Mouse (Mus musculus): ENCODE results near the gene Ptprd.
"Not testable (repeated sequence)": the region's sequence is repeated elsewhere in the genome, so short reads cannot be mapped to it uniquely, and the experiment has no call there.

Ptprd gene

DNA sequence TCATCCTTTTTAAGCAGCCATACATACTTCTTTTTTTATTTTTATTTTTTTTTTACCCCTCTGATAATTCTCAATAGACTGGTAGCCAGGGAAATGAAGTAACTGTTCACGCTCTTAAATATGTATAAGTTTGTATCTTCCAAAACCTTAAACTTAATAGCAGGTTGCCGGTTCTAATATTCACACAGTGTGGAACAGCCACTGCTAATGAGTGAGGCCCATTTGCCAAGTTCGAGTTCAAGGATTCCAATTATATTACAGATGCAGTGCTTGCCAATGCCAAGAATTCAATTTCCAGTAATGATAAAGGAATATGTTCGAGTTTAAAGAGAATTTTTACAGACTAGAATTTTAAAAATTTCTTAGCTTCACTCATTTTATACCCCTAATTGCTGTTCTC is 322.3 kb downstream of the Ptprd start:
- DNase-seq: no peak

DNA sequence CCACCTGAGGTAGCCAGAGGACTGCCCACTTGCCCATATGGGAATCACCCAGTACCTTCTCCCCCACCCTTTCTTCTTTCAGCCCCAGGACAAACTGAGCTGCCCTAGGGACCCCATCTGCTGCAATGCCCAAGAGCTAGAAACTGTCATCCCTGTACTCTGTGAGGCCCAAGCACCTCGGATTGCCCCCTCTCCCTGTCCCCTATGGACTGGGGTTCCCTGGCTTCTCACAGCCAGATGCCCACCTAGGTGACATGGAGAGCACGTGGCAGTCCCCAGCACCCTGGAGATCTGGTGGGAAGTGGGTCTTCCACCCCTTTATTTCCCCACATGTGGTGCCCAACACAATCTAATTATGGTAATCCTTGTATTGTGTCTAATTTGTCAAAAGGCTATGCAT is 331.5 kb downstream of the Ptprd start:
- DNase-seq: peak in 1 of 2 experiments; percentile 2

DNA sequence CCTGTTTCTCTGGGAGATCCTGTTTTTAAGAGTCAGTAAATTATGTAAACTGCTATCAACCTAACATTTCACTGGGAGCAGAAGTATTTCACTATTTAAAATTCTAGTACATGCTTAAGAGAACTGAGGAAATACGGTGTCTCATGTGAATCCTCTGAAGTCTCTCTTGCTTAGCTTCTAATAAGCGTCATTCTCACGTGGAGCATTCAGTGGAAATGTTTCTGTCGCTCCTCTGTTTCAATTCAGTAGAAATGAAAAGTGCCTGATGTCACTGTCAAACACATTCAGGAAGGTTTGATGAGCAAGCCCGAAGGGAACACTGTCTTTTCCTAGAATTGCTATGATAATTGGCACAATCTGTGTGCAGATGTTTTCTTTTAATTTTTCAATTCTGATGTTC is 350.5 kb downstream of the Ptprd start:
- no peak for DNase-seq

DNA sequence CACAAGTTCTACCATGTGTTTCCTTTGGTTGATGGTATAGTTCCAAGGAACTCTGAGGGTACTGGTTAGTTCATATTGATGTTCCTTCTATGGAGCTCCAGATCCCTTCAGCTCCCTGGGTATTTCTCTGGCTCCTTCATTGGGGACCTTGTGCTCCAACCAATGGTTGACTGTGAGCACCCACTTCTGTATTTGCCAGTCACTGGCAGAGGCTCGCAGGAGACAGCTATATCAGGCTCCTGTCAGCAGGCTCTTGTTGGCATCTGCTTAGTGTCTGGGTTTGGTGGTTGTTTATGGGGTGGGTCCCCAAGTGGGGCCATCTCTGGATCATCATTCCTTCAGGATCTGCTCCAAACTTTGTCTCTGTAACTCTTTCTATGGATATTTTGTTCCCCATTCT is 414.4 kb downstream of the Ptprd start:
- not testable (repeated sequence) for DNase-seq

DNA sequence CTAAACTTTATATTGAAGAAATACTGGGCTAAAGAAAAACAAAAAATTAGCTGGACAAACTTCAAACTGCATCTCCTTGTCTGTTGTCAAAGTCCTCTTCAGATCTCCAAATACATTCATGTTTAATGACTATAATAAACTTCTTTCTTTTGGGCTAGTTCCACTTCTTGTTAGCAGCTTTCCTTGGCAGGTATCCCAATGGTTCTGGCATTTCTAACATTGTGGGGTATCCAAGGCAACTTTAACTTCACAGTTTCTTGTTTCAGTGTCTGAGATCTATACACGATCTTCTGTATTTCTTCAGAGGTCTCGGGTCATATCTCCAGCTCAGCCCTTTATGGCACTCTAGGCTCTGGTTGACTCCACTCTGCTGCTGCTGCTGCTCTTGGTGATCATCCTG is 434.5 kb downstream of the Ptprd start:
- no peak for DNase-seq

DNA sequence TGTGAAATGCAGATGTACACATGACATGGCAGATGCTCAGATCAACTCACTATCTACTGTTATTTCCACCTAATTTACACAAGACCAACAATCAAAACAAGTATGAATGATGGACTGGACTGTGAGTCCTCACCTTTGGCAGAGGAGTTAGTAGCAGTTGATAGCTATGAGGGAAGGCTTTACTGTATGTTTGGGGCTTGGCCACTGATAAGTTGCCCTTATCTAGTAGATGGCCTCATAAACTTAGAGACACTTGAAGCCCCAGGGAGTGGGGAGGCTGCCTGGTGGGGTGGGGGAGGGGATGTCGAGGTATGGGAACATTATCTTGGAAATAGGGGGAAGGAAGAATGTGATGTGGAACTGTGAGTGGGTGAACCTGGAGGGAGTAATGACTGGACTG is 448.0 kb downstream of the Ptprd start:
- no peak for DNase-seq

DNA sequence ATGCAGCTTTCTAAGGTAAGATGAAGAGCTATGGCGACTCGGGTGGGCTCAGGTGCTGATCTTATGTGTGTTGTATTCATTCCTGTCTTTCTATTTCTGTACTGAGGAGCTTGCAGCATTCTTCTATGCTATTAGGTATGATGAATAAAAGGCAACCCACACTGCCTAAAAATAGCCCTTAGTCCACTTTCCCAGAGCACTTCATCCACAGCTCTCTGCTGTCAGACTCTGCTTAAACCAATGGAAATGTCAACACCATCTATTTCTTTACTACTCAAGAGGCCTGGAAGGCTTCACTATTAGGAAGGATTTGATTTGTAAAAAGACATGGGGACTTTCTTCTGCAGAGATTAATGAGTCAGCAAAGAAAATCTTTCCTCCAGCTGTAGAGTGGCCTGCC is 468.4 kb downstream of the Ptprd start:
- DNase-seq: no peak

DNA sequence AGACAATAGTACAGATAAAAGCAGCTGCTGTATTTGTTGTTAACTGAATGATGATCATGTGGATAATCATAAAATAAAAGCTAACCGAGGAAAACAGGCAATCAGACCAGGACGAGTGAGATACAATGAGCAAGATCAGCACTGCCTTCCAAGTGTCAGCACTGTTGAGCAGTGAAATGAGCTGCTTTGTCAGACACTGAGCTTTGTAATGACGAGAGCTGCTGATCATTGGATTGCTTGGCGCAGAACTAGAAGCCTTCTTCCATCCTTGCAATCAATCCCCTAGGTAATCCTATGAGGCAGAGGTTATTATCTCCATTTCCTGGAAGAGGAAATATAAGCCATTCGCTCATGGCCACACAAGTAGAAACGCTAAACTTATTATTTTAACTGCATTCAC is 489.9 kb downstream of the Ptprd start:
- no peak for DNase-seq

DNA sequence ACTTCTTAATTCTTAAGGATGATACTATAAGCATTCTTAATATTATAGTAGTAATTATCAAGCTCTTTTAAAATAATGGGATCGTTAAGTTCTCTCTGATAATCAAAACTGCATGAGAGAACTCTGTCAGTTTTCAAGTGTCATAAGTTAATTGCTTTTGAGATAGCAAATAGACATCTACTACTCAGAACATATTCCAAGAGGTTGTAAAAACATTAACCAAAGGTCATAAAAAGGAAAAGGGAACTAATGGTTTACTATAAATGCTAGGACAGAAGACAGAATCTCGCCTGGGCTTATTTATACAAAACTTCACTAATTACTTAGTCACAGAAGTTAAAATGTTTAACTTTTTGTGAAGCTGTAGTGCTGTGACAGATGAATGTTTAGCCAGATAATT is 494.0 kb downstream of the Ptprd start:
- no peak for DNase-seq

DNA sequence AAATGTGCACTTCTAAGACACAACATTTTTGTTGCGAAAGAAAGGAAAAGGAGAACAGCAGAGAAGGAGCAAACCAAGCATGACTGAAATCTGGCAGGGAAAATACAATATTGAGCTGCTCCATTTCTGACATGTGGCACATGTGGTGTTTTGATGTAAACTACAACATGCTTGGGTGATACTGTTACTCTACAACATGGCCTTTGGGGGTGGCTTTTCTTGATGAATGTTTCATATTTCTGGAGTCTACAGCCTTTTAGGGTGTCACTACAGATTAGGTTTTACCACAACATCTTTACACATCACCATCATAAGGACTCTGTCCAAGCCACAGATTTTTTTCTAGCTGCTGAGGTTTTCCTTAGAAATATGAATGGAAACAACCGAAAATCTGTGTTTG is 501.5 kb downstream of the Ptprd start:
- no peak for DNase-seq

DNA sequence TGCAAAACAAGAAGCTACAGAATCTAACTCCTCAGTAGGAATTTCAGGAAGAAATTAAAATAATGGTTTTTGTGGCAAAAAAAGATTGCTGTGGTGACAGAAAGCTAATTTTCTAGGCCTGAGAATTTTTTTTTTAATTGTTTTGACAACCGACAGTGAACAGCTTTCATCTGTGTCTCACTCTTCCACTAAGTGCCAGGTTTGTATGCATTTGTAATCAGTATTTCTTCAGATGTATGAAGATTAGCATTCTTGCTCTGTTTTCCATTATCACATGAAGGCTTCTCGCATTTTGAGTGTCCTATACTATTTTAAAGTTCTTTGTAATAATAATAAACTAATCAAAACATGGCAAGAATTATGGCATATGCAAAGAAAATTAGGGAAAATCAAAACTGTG is 513.5 kb downstream of the Ptprd start:
- DNase-seq: no peak

DNA sequence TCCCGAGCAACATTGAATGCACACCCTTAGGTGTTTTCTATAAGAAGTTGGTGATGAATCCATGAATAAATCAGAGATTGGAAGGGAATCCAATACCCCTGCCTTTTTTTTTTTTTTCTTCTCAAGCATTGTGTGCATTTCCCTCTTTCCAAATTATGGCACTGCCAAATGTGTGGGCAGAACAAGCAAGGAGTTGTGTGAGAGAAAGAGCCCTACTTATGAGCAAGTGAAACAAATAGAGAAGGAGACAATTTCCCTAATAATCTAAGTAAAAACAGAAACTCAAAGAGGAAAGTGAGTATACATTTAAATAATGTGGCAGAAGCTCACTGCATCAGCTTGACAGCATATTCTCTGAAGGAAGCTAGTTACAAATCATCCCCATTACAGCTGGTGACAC is 536.0 kb downstream of the Ptprd start:
- DNase-seq: no peak

DNA sequence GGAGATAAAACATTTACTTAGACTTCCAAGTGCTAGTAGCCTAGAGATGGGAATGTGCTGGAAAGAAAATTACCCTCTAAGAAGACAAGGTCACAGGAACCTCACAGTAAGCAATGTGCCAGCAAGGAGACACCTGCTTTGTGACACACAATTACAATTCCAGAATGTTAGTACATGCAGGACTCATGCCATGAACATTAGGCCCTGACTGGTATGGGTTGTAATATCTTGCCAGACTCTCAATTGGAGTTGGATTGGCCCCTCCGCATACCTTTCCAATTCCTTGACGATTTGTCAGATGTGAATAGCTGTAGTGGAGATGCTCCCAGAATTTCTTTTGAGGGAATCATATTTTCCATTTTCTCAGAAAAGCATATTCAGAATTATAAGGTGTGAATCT is 547.0 kb downstream of the Ptprd start:
- DNase-seq: no peak

DNA sequence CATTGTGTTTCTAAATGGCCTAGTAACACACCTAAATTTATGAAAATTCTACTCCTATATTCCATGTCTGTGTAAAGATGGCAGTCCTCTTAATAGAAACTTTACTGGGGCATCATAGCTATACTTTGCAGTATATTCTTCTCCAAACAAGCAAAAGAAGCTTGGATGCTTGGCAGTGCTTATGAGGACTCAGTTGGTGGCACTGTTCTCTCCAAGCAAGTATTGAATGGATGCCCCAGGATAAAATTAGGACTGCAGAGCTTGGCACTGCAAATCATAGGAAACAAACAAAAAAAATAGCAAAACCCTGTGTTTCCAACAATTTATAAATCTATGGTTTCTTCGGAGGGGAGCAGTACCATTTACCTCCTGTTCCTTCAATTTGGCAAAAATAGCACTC is 549.5 kb downstream of the Ptprd start:
- no peak for DNase-seq

DNA sequence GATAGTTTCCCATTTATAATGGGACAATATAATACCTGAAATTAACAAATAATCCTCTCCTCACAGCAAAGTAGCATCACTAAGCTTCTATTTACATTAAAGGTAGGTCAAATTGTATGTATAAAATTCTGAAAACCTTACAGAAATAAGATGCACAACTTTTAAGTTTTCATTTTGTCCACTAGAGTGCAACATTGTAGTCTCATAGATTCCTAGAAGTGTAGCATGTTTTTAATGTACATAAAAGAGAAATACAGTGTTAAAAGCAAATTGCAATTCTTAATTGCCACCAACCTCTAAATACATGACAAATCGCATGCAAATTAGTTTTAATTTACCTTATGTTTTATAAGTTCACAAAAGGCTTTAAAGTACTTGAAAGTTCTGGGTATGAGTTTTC is 556.1 kb downstream of the Ptprd start:
- no peak for DNase-seq

DNA sequence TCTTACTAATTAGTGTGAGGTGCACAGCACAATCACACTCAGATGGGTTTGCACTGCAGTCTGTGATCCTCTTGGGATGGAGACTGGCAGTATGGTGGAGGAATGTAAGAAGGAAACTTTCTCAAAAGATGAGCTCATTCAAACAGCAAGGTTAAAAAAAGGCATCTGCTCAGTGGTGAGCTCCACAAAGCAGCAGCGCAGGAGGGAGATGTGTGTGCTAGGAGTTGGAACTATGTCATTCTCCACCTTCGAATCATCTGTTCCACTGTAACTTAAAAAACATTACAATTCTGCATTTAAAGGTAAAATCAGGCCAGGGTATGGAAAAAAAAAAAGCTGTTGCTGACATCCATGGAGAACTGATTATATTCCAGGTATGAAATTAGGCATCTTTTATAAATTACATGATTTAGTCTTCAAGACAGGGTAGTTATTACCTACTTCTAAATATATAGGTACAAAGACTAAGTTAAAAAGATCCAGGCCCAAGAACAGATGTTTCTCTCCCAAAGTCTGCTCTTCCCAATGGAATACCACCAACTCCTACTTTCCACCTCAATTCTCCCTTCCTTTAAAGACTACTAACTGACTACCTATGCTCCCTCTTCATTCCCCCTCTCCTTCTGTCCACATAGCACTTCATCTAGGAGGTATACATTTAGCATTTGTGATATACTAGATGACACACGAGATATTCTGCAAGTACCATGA is 562.0 kb downstream of the Ptprd start:
- DNase-seq: no peak

DNA sequence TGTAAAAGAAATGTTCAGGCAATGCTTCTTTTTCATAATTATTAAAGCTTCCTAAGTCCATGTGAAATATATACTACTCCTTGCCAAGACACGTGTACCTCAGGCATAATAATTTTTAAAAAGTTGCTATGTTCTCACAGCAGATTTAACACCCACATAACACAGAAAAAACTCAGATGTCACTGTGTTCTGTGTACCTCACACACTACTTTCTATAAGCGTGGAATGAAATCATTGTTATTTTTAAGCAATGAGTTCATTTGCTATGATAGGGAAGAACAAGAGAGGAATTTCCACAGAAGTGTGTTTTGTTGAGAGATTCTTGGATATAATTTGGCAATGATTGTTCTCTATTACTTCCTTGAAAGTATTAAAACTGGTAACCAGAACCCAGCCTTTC is 562.9 kb downstream of the Ptprd start:
- DNase-seq: no peak

DNA sequence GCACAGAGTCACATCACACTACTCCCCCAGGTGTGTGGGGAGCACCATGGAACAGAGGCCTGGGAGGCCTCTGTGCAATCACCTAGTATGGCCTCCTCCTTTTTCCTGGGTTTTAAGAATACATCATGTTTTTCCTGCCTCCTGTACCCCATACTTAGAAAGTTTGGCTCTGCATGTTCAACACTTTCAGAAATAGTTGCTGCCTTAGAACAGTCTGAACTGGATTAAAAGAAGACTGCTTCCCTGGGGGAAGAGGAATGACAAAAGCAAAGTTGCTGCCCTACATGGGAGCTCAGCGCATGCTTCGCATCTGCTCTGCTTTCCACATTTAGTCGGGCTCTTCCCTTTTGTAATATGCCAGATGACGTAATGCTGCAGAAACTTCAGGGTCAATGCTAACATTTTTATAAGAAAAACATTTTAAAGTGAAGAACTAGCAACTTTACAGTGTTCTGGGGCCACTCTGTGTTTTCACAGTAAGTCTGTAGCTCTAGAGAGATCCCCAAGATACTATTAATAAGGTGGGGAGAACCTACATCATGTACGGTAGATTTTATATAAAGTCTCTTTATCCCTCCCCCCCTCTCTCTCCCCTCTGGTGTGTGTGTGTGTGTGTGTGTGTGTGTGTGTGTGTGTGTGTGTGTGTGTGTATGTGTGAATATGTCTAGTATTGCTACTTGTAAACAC is 564.2 kb downstream of the Ptprd start:
- no peak for DNase-seq

DNA sequence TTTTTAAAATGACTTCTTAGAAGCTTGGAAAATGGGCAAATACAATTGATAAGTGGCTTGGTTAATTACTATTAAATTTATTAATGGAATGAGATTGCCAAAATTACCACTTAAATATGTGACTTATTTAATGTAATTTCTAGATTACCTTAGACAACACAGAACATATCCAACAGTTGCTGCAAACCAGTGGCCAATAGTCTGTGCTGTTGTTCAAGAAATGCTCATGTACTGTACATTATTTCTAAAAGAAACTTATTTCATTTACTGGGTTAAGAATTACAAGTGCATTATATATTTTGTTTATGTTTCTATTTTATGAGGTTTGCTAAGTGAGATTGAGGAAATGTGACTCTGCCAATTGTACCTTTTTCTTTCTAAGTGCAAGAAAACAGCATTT is 567.3 kb downstream of the Ptprd start:
- DNase-seq: peak; percentile 5 to 14

DNA sequence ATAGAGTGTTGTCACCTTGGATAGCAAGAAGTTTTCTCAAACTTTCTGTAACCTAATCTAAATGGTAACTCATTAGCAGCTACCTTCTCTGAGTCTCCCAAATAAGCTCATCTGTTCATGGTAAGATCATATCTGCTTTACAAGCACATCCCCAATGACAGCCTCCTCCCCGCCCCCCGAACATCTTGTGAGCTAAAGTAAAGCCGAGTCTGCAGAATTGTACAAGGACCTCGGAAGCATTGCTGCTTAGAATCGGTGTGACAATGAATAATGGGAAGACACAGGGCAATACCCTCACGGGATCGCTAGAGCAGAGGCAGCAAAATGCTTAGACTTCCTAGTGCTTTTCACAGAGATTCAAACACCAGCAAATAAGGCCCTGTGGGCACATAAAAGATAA is 571.7 kb downstream of the Ptprd start:
- no peak for DNase-seq

DNA sequence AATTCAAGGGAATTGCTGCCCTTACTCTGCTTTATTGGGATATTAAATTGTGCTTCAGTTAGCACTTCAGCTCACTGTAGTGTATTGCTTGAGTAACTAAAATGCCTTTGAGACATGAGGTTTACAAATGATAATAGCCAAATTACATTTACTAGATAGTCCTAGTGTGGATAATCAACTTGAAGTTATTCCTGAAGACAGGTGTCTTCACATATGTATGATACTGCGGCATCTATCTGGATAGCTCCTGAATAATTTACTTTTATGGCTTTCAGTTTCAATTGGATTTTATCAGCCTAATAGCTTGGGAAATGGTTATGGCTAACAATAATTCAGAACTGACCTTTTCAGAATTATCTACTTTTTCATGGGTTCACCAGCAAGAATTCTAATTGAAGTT is 598.6 kb downstream of the Ptprd start:
- DNase-seq: no peak

DNA sequence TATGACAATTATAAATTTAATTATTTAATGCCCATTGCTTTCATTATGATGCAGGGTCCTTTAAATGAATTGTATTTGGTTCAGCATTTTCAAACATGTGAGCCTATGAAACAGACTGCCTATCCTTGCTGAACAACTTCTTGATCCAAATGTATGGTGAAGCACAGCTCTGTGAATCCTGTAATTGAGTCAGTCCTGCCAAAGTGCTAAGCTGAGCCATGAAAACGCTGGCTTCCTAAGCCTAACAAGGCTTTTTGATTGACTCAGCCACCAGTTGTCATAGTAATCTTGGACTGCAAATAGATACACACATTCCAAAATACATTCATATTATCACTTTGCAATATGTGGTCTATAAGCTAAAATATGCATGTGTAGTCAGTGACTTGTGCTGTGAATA is 625.1 kb downstream of the Ptprd start:
- no peak for DNase-seq

DNA sequence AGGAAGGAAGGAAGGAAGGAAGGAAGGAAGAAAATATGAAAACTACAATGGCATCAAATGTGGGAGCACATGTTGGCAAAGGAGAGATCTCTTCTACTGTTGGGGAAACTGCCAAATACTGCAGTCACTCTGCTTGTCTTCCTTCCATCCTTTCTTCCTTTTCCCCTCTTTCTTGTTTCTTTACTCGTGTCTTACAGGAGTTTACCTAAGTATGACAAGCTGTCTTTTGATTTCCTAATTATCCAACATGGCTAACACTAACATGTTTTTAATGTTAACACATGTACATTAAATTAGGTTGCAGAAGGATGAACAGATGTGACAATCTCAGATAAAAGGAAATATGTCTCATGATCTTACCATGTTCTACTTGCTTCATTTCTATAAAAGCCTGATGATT is 625.5 kb downstream of the Ptprd start:
- DNase-seq: no peak

DNA sequence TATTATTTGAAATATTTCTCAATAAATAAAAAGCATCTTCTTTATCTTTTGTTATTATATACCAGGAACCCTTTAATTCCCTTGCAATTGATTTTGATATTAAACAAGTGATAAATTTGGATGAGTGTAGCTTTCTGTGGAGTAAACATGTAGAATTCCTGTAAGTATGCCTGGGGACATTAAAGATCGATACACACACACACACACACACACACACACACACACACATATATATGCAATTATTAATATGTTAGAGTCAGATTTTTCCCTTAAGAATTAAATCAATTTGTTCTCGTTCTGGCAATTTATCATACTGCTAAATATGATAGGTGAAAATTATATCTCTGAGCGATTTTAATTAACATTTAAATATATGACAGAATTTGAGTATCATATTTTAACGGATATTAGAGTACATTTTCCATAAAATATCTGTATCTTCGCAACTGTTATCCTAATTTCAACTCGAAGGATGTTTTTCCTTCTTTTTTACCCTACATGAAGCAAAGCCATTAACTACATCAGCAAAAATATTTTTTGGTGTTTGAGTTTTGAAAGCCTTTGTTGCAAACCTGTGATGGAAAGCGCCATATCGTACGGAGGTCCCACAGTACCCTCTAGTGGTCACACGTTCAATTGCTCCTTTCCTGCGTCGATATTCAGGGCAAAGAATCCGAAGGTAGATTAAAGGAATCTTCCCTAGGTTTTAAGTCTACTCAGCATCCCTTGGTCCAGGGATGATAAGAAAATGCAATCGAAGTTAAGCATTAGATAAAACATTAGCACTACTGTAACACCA is 653.2 kb downstream of the Ptprd start:
- DNase-seq: peak; percentile 38 to 62

Data from cerebellum, adult 18-20 months (tissue).